Comparison of ENCODE assay signal across 10 mouse cellular contexts in genomic region chr7:63824009-63824408, GRCm38 (mm10).
DNase-seq lines count a peak whose midpoint lies in the region; ATAC-seq lines count a peak whose summit lies in the region.
"Had no signal": no experiment of that assay in that cellular context is flagged by ENCODE, and none has a peak within 500 bp of the region (broad histone marks: within the 10 kb centered on the region; RNA-seq: fewer than 3 reads in every experiment).

No protein-coding gene starts in this region.

- 40% methylated on average over 7 of the region's 7 CpGs for WGBS in heart, embryonic 13.5 days

- H3K27ac ChIP-seq in heart, embryonic 13.5 days (replicated peaks): 0 out of 2 replicates have a peak overlapping the region, but pooled peaks have one; percentile 25
- H3K27ac ChIP-seq: forebrain, embryonic 13.5 days had no signal

- no peak for ATAC-seq in heart, embryonic 13.5 days (ENCODE audit: extremely low read depth, insufficient number of reproducible peaks, low FRiP score, low TSS enrichment)
- ATAC-seq: forebrain, embryonic 13.5 days had no signal

- H3K4me3 ChIP-seq in heart, embryonic 13.5 days: no peak overlapping the region
- H3K4me3 ChIP-seq: forebrain, embryonic 13.5 days had no signal

- H3K9ac ChIP-seq in heart, embryonic 13.5 days: no peak overlapping the region
- H3K9ac ChIP-seq: forebrain, embryonic 13.5 days had no signal

- H3K9me3 ChIP-seq in heart, embryonic 13.5 days: no peaks in the 10 kb centered on the region
- H3K9me3 ChIP-seq: forebrain, embryonic 13.5 days had no signal

- no peaks in the 10 kb centered on the region for H3K36me3 ChIP-seq in heart, embryonic 13.5 days

- H3K27me3 ChIP-seq in heart, embryonic 13.5 days (replicated peaks): no peaks in the 10 kb centered on the region
- H3K27me3 ChIP-seq: forebrain, embryonic 13.5 days had no signal

- peak; percentile 45 for DNase-seq in ovary, adult 18-20 months (ENCODE audit: low spot score)
- DNase-seq in ovary, postnatal 10 days (ENCODE audit: low spot score): no peak
- DNase-seq in kidney, postnatal 14 days: peak; percentile 67
- peak; percentile 61 for DNase-seq in testis, postnatal 14 days (ENCODE audit: low spot score)
- DNase-seq in layer of hippocampus, postnatal 14 days (ENCODE audit: low spot score in 2 of 2): no peak
- DNase-seq in frontal cortex, postnatal 36 days (ENCODE audit: low spot score in 2 of 2): no peak
- no peak for DNase-seq in retina, embryonic 14.5 days (ENCODE audit: low spot score)
- DNase-seq: thymus, adult 2 months had no signal

- no peaks in the 10 kb centered on the region for H3K4me1 ChIP-seq in heart, embryonic 13.5 days
- H3K4me1 ChIP-seq: forebrain, embryonic 13.5 days had no signal

- H3K4me2 ChIP-seq in heart, embryonic 13.5 days: no peak overlapping the region
- H3K4me2 ChIP-seq: forebrain, embryonic 13.5 days had no signal

Comparison
In these comparisons a context has a peak if more than half of its experiments do, and no peak if none do; other contexts are left out.
1. DNase-seq: peak in ovary, adult 18-20 months (single experiment), kidney, postnatal 14 days (single experiment) and testis, postnatal 14 days (single experiment); none in ovary, postnatal 10 days (single experiment), layer of hippocampus, postnatal 14 days (0 of 2), frontal cortex, postnatal 36 days (0 of 2) and retina, embryonic 14.5 days (single experiment).